Mouse (Mus musculus) stomach, embryonic 14.5 days (tissue): ENCODE results near the gene Ubxn10. TPM values are rescaled to one million over a fixed set of nuclear protein-coding genes. Genes with fewer than 3 reads are reported as not detected.

Experiments used
- ATAC-seq: fragments of 200-750 bp; cut with Nextera tagmentation; 2 replicates; pipeline ENCODE4 v1.8.0; 2017; ENCODE audit warnings: low read depth, moderate TSS enrichment; ENCODE audit not compliant: insufficient number of reproducible peaks, insufficient read depth, low FRiP score
- H3K27ac ChIP-seq: fragments of 300-500 bp; sonication (generic); 2 replicates; pipeline ENCODE4 v1.5.1; 2014; ENCODE audit warnings: mild to moderate bottlenecking, low read length, moderate library complexity, mixed read lengths
- H3K27me3 ChIP-seq: fragments of 300-500 bp; sonication (generic); 2 replicates; pipeline ENCODE4 v1.6.1; 2014; ENCODE audit warnings: low read length, control low read depth, mixed read lengths; ENCODE audit not compliant: control insufficient read depth, insufficient read depth
- H3K36me3 ChIP-seq: fragments of 300-500 bp; sonication (generic); 2 replicates; pipeline ENCODE4 v1.6.1; 2014; ENCODE audit warnings: mild to moderate bottlenecking, control low read depth, low read length, moderate library complexity, mixed read lengths; ENCODE audit not compliant: control insufficient read depth, insufficient read depth
- H3K4me1 ChIP-seq: fragments of 300-500 bp; sonication (generic); 2 replicates; pipeline ENCODE4 v1.6.1; 2014; ENCODE audit warnings: low read length, control low read depth, mixed read lengths; ENCODE audit not compliant: control insufficient read depth, insufficient read depth
- H3K4me2 ChIP-seq: fragments of 300-500 bp; sonication (generic); replicated peaks from 2 replicates; pipeline ENCODE4 v1.6.1; 2014; ENCODE audit warnings: low read depth, low read length, control low read depth
- H3K4me3 ChIP-seq: fragments of 300-500 bp; sonication (generic); 2 replicates; pipeline ENCODE4 v1.5.1; 2014; ENCODE audit warnings: low read depth, low read length, control low read depth
- H3K9ac ChIP-seq: fragments of 300-500 bp; sonication (generic); replicated peaks from 2 replicates; pipeline ENCODE4 v1.6.1; 2014; ENCODE audit warnings: low read depth, mild to moderate bottlenecking, control low read depth, low read length, moderate library complexity, mixed read lengths
- H3K9me3 ChIP-seq: fragments of 300-500 bp; sonication (generic); 2 replicates; pipeline ENCODE4 v1.6.1; 2016; ENCODE audit warnings: low read depth, low read length, control low read depth; ENCODE audit not compliant: control insufficient read depth
- WGBS: fragments of 180-500 bp; shearing (Covaris S2); extraction: QIAGEN DNeasy Blood & Tissue Kit; methylation state at CpG from one replicate; pipeline ENCODE4 v1.1.7; 2014; 5-methylcytosine and 5-hydroxymethylcytosine counted together
- polyA plus RNA-seq: library from polyadenylated mRNA; unstranded; fragments of >200 nt; fragmentation: Nextera tagmentation; extraction: Ambion mirVana; gene quantifications from 2 replicates; pipeline ENCODE4 v1.2.1, GENCODE M21; 2014

Ubxn10 gene
- polyA plus RNA-seq, 1 experiment from 2014 or later, result 0.97 TPM

GRCm38 (mm10) chr4:138702528-138702927 is 34.4 kb downstream of the Ubxn10 start:
- no peak overlapping the region for H3K9ac ChIP-seq
- no peaks in the 10 kb centered on the region for H3K27me3 ChIP-seq
- no peaks in the 10 kb centered on the region for H3K4me1 ChIP-seq
- no peak overlapping the region for H3K4me2 ChIP-seq
- no peaks in the 10 kb centered on the region for H3K9me3 ChIP-seq
- ATAC-seq, result no peak
- no peak overlapping the region for H3K27ac ChIP-seq
- no peak overlapping the region for H3K4me3 ChIP-seq
- WGBS, result 68% methylated on average over 8 of the region's 8 CpGs
- no peaks in the 10 kb centered on the region for H3K36me3 ChIP-seq

- no peak for ATAC-seq
- H3K4me1 ChIP-seq, result no peaks in the 10 kb centered on the region
- 61% methylated on average over 2 of the region's 2 CpGs for WGBS
- H3K27me3 ChIP-seq, result no peaks in the 10 kb centered on the region
- no peak overlapping the region for H3K27ac ChIP-seq
- H3K36me3 ChIP-seq, result no peaks in the 10 kb centered on the region
- no peaks in the 10 kb centered on the region for H3K9me3 ChIP-seq
- no peak overlapping the region for H3K9ac ChIP-seq
- H3K4me3 ChIP-seq, result no peak overlapping the region
- no peak overlapping the region for H3K4me2 ChIP-seq
Observed at GRCm38 (mm10) chr4:138702031-138702430, 34.9 kb downstream of the Ubxn10 start.

GRCm38 (mm10) chr4:138701111-138701510 is 35.9 kb downstream of the Ubxn10 start:
- WGBS, result 64% methylated on average over 8 of the region's 8 CpGs
- ATAC-seq, result no peak
- H3K27ac ChIP-seq, result no peak overlapping the region
- H3K4me1 ChIP-seq, result no peaks in the 10 kb centered on the region
- H3K4me3 ChIP-seq, result no peak overlapping the region
- no peak overlapping the region for H3K9ac ChIP-seq
- no peaks in the 10 kb centered on the region for H3K9me3 ChIP-seq
- no peak overlapping the region for H3K4me2 ChIP-seq
- no peaks in the 10 kb centered on the region for H3K27me3 ChIP-seq
- no peaks in the 10 kb centered on the region for H3K36me3 ChIP-seq

- no peaks in the 10 kb centered on the region for H3K36me3 ChIP-seq
- WGBS, result 25% methylated on average over 15 of the region's 15 CpGs
- H3K4me3 ChIP-seq, result no peak overlapping the region
- no peak overlapping the region for H3K9ac ChIP-seq
- no peak overlapping the region for H3K27ac ChIP-seq
- H3K9me3 ChIP-seq, result no peaks in the 10 kb centered on the region
- no peaks in the 10 kb centered on the region for H3K27me3 ChIP-seq
- no peak overlapping the region for H3K4me2 ChIP-seq
- H3K4me1 ChIP-seq, result no peaks in the 10 kb centered on the region
- ATAC-seq, result no peak
Observed at GRCm38 (mm10) chr4:138700184-138700982, 36.6 kb downstream of the Ubxn10 start.

GRCm38 (mm10) chr4:138698296-138698695 is 38.7 kb downstream of the Ubxn10 start:
- Histone ChIP-seq H3K9ac (no peak overlapping the region), H3K4me3 (no peak overlapping the region), H3K27me3 (no peaks in the 10 kb centered on the region), H3K9me3 (no peaks in the 10 kb centered on the region), H3K4me2 (no peak overlapping the region), H3K4me1 (no peaks in the 10 kb centered on the region), H3K27ac (no peak overlapping the region), H3K36me3 (no peaks in the 10 kb centered on the region)
- no peak for ATAC-seq
- WGBS, result 62% methylated on average over 2 of the region's 2 CpGs

GRCm38 (mm10) chr4:138697166-138697860 is 39.7 kb downstream of the Ubxn10 start:
- ATAC-seq, result no peak
- no peak overlapping the region for H3K27ac ChIP-seq
- 47% methylated on average over 10 of the region's 10 CpGs for WGBS

GRCm38 (mm10) chr4:138696720-138697119 is 40.2 kb downstream of the Ubxn10 start:
- H3K4me3 ChIP-seq, result no peak overlapping the region
- ATAC-seq, result no peak

More at GRCm38 (mm10) chr4:138697166-138697860, 39.7 kb downstream of the Ubxn10 start:
- Histone ChIP-seq H3K4me1 (no peaks in the 10 kb centered on the region), H3K36me3 (no peaks in the 10 kb centered on the region), H3K9ac (no peak overlapping the region), H3K4me3 (no peak overlapping the region), H3K9me3 (no peaks in the 10 kb centered on the region), H3K27me3 (no peaks in the 10 kb centered on the region), H3K4me2 (no peak overlapping the region)

GRCm38 (mm10) chr4:138693043-138693692 is 43.8 kb downstream of the Ubxn10 start:
- Histone ChIP-seq H3K27ac (no peak overlapping the region), H3K9me3 (no peaks in the 10 kb centered on the region), H3K36me3 (no peaks in the 10 kb centered on the region), H3K4me2 (no peak overlapping the region), H3K27me3 (peaks cover 6% of the 10 kb centered on the region), H3K4me1 (no peaks in the 10 kb centered on the region), H3K4me3 (no peak overlapping the region), H3K9ac (no peak overlapping the region)
- 52% methylated on average over 12 of the region's 12 CpGs for WGBS
- ATAC-seq, result no peak

More at GRCm38 (mm10) chr4:138696720-138697119, 40.2 kb downstream of the Ubxn10 start:
- H3K9me3 ChIP-seq, result no peaks in the 10 kb centered on the region
- 31% methylated on average over 7 of the region's 7 CpGs for WGBS
- no peak overlapping the region for H3K4me2 ChIP-seq
- H3K27ac ChIP-seq, result no peak overlapping the region
- H3K4me1 ChIP-seq, result no peaks in the 10 kb centered on the region
- H3K9ac ChIP-seq, result no peak overlapping the region
- no peaks in the 10 kb centered on the region for H3K36me3 ChIP-seq
- H3K27me3 ChIP-seq, result no peaks in the 10 kb centered on the region
